Mouse (Mus musculus) layer of hippocampus, adult 8-10 months (tissue): Measurements from ENCODE around the gene Kctd17. TPM values are rescaled to one million over a fixed set of nuclear protein-coding genes. Genes with fewer than 3 reads are reported as not detected.

ENCODE experiments used
- DNase-seq, 2 experiments: peaks; one replicate each; pipeline ENCODE4 v3.0.0; 2022; ENCODE audit warnings: low spot score in 2 of 2
- total RNA-seq, 4 experiments: library from RNA; stranded (reverse); gene quantifications; 2 replicates each; pipeline ENCODE4 v1.2.4; 2022

Kctd17 gene
- total RNA-seq, 4 experiments from 2014 or later = 245 to 269 (median 260) TPM

DNA sequence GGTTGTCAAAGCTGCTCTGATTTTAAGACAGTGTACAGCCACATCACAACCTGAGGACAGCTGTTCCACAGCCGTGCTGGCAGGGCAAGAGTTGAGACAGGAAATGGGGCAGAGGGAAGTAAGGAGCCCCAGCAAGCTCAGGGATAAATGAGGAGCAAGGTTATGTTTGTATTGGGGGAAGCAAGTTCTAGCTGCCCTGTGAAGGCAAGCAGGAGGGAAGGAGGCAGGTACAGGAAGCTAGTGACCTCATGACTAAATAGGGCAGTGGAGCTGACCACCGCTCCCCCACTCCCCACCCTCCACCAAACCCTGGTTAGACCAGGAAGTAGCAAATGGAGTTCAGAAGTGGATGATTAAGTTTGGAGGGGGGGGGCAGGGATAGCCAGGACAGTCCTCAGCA is 52.6 kb downstream of the Kctd17 start:
- no peak for DNase-seq

GRCm38 (mm10) chr15:78481448-78482000 is 53.2 kb downstream of the Kctd17 start:
- no peak for DNase-seq

- DNase-seq = no peak
Observed at GRCm38 (mm10) chr15:78482518-78482917, 54.2 kb downstream of the Kctd17 start.

GRCm38 (mm10) chr15:78483311-78483710 is 54.9 kb downstream of the Kctd17 start:
- DNase-seq = no peak

- no peak for DNase-seq
Observed at GRCm38 (mm10) chr15:78486564-78486963, 58.2 kb downstream of the Kctd17 start.

- DNase-seq = no peak
Observed at GRCm38 (mm10) chr15:78487066-78487465, 58.7 kb downstream of the Kctd17 start.

Other genes starting within 250 kb of the Kctd17 start
- gene Pvalb, start 222.2 kb upstream of the Kctd17 start, total RNA-seq = 10 to 100 TPM; 58.2 to 61.8 (median 60.5) TPM
- 1 to 10 TPM; 1.2 to 5.0 (median 1.7) TPM for gene Ncf4, start 183.8 kb upstream of the Kctd17 start, total RNA-seq
- gene Csf2rb2, start 122.8 kb upstream of the Kctd17 start, total RNA-seq = 1 to 10 TPM; 1.4 to 4.5 (median 2.9) TPM
- 1 to 10 TPM; 1.8 to 9.4 (median 4.4) TPM for gene Csf2rb, start 102.8 kb upstream of the Kctd17 start, total RNA-seq
- not detected for gene Tex33, start 32.7 kb upstream of the Kctd17 start, total RNA-seq
- gene Tst, start 22.7 kb upstream of the Kctd17 start, total RNA-seq = 10 to 100 TPM; 36.9 to 47.4 (median 42.3) TPM
- gene Mpst, start 22.1 kb upstream of the Kctd17 start, total RNA-seq = 10 to 100 TPM; 23.1 to 38.1 (median 30.3) TPM
- 1 to 10 TPM; 1.7 to 3.1 (median 2.9) TPM for gene Tmprss6, start 40.1 kb downstream of the Kctd17 start, total RNA-seq
- gene Il2rb, start 66.7 kb downstream of the Kctd17 start, total RNA-seq = under 1 TPM; 0.12 to 0.50 (median 0.30) TPM
- 1 to 10 TPM; 2.1 to 3.4 (median 3.0) TPM for gene C1qtnf6, start 102.9 kb downstream of the Kctd17 start, total RNA-seq
- 10 to 100 TPM; 25.8 to 31.9 (median 27.1) TPM for gene Sstr3, start 116.1 kb downstream of the Kctd17 start, total RNA-seq
- gene Rac2, start 144.2 kb downstream of the Kctd17 start, total RNA-seq = 10 to 100 TPM in 1 of 4 experiments, 1 to 10 TPM in 3; 1.5 to 21.5 (median 4.6) TPM
- gene Cyth4, start 168.5 kb downstream of the Kctd17 start, total RNA-seq = 10 to 100 TPM; 21.5 to 50.0 (median 36.0) TPM